11 mouse cellular contexts compared by ENCODE assay signal in genomic region chr9:98524786-98525542, GRCm38 (mm10). TPM values are rescaled to one million over a fixed set of nuclear protein-coding genes. Genes with fewer than 3 reads are reported as not detected.
DNase-seq lines count a peak whose midpoint lies in the region; ATAC-seq and TF ChIP-seq lines count a peak whose summit lies in the region.
"Had no signal": no experiment of that assay in that cellular context is flagged by ENCODE, and none has a peak within 500 bp of the region (broad histone marks: within the 10 kb centered on the region; RNA-seq: fewer than 3 reads in every experiment).

No protein-coding gene starts in this region.

- H3K9me3 ChIP-seq in forebrain, embryonic 15.5 days = no peaks in the 10 kb centered on the region
- no peaks in the 10 kb centered on the region for H3K9me3 ChIP-seq in neural tube, embryonic 13.5 days
- H3K9me3 ChIP-seq: embryonic facial prominence, embryonic 15.5 days had no signal

- H3K36me3 ChIP-seq in forebrain, embryonic 15.5 days = no peaks in the 10 kb centered on the region
- no peaks in the 10 kb centered on the region for H3K36me3 ChIP-seq in neural tube, embryonic 13.5 days
- H3K36me3 ChIP-seq: embryonic facial prominence, embryonic 15.5 days had no signal

- peaks cover 42% of the 10 kb centered on the region for H3K4me1 ChIP-seq in forebrain, embryonic 15.5 days
- peaks cover 26% of the 10 kb centered on the region for H3K4me1 ChIP-seq in neural tube, embryonic 13.5 days (replicated peaks)
- H3K4me1 ChIP-seq: embryonic facial prominence, embryonic 15.5 days had no signal

- no peak overlapping the region for H3K27ac ChIP-seq in left cerebral cortex, adult 2 months
- H3K27ac ChIP-seq in forebrain, embryonic 15.5 days (replicated peaks) = peak overlapping the region; percentile 78
- H3K27ac ChIP-seq in neural tube, embryonic 13.5 days (replicated peaks) = peak overlapping the region; percentile 46
- H3K27ac ChIP-seq: embryonic facial prominence, embryonic 15.5 days had no signal

- ATAC-seq in forebrain, embryonic 15.5 days (replicated peaks) = peak; percentile 93
- ATAC-seq in neural tube, embryonic 13.5 days (ENCODE audit: low read depth) = peak; percentile 89

- H3K27me3 ChIP-seq in forebrain, embryonic 15.5 days = no peaks in the 10 kb centered on the region
- no peaks in the 10 kb centered on the region for H3K27me3 ChIP-seq in neural tube, embryonic 13.5 days
- H3K27me3 ChIP-seq: embryonic facial prominence, embryonic 15.5 days had no signal

- H3K4me3 ChIP-seq in left cerebral cortex, adult 2 months = no peak overlapping the region
- H3K4me3 ChIP-seq in forebrain, embryonic 15.5 days = no peak overlapping the region
- no peak overlapping the region for H3K4me3 ChIP-seq in neural tube, embryonic 13.5 days
- H3K4me3 ChIP-seq: embryonic facial prominence, embryonic 15.5 days had no signal

- TF ChIP-seq CTCF in left cerebral cortex, adult 2 months (IDR thresholded peaks at IDR 0.05) = no peak

- H3K4me2 ChIP-seq in forebrain, embryonic 15.5 days (replicated peaks) = no peak overlapping the region; the same call in 1 of the 2 replicates
- H3K4me2 ChIP-seq in neural tube, embryonic 13.5 days = no peak overlapping the region
- H3K4me2 ChIP-seq: embryonic facial prominence, embryonic 15.5 days had no signal

- intact Hi-C loops in left cerebral cortex, postnatal 10 days (cut with DNase I) = no loop called here
- intact Hi-C loops in left cerebral cortex, adult 2 months (cut with DNase I) = no loop called here
- intact Hi-C loops in heart, postnatal 25 days (cut with DNase I) = no loop called here

- H3K9ac ChIP-seq in forebrain, embryonic 15.5 days (replicated peaks) = no peak overlapping the region
- H3K9ac ChIP-seq in neural tube, embryonic 13.5 days = no peak overlapping the region
- H3K9ac ChIP-seq: embryonic facial prominence, embryonic 15.5 days had no signal

- peak; percentile 21 to 30 for DNase-seq in adrenal gland, adult (ENCODE audit: inconsistent age in 2 of 2, low spot score in 1 of 2)
- DNase-seq in adrenal gland, adult 18-20 months (ENCODE audit: low spot score in 2 of 2) = no peak
- peak; percentile 31 to 56 for DNase-seq in left cerebral cortex, postnatal 10 days (ENCODE audit: extremely low spot score in 1 of 2, low spot score in 2 of 2)
- no peak for DNase-seq in left cerebral cortex, adult 2 months (ENCODE audit: extremely low spot score in 1 of 2, low spot score in 2 of 2)
- DNase-seq in spleen, adult 18-20 months = no peak
- no peak for DNase-seq in heart, postnatal 25 days (ENCODE audit: low spot score)
- DNase-seq: thymus, postnatal 25 days had no signal

- WGBS in forebrain, embryonic 15.5 days = 6% methylated on average over 7 of the region's 7 CpGs
- 26% methylated on average over 7 of the region's 7 CpGs for WGBS in neural tube, embryonic 13.5 days

RNA-seq across cellular contexts. Expression of gene Copb2, which starts 38.6 kb away (rescaled TPM):
- total RNA-seq in adrenal gland, adult 18-20 months (2021) = 100 to 1,000 TPM; 115 to 126 TPM
- total RNA-seq in left cerebral cortex, postnatal 10 days (2021) = 100 to 1,000 TPM; 101 TPM
- 10 to 100 TPM; 84.2 to 91.0 TPM for total RNA-seq in left cerebral cortex, adult 2 months (2021)
- polyA plus RNA-seq in forebrain, embryonic 15.5 days (2015; fragmentation: Nextera tagmentation; extraction: Ambion mirVana) = 128 and 133 TPM in 2 replicates
- polyA plus RNA-seq in neural tube, embryonic 13.5 days (2015; fragmentation: Nextera tagmentation; extraction: Ambion mirVana) = 139 and 140 TPM in 2 replicates
- 100 to 1,000 TPM in 1 of 2 experiments, 10 to 100 TPM in 1; 95.3 to 100 TPM for total RNA-seq in heart, postnatal 25 days (2021)

RNA-seq across cellular contexts. Expression of gene Rbp2, which starts 39.0 kb away (rescaled TPM):
- total RNA-seq in adrenal gland, adult 18-20 months (2021) = not detected
- total RNA-seq in left cerebral cortex, postnatal 10 days (2021) = not detected
- total RNA-seq in left cerebral cortex, adult 2 months (2021) = not detected
- 0.53 TPM in 1 of 2 replicates, not detected in the other for polyA plus RNA-seq in forebrain, embryonic 15.5 days (2015; fragmentation: Nextera tagmentation; extraction: Ambion mirVana)
- 2.2 and 2.9 TPM in 2 replicates for polyA plus RNA-seq in neural tube, embryonic 13.5 days (2015; fragmentation: Nextera tagmentation; extraction: Ambion mirVana)
- total RNA-seq in heart, postnatal 25 days (2021) = under 1 TPM in 1 of 2 experiments, not detected in 1; 0.39 TPM
- total RNA-seq: megakaryocyte-erythroid progenitor cell, adult 5-6 weeks had no signal

Comparison
In these comparisons a context has a peak if more than half of its experiments do, and no peak if none do; other contexts are left out.
1. DNase-seq: peak in adrenal gland, adult (2 of 2) and left cerebral cortex, postnatal 10 days (2 of 2); none in adrenal gland, adult 18-20 months (0 of 2), left cerebral cortex, adult 2 months (0 of 2), spleen, adult 18-20 months (0 of 2) and heart, postnatal 25 days (single experiment).